Mouse (Mus musculus) MEL-GATA-1-ER (cell line): ENCODE measurements around the gene Hnrnpll.

ENCODE experiments used
- DNase-seq: peaks from one replicate; pipeline ENCODE4 v3.0.0-alpha.2; 2012; ENCODE audit warnings: low read depth; ENCODE audit errors: extremely low read depth

Gene Hnrnpll

DNA sequence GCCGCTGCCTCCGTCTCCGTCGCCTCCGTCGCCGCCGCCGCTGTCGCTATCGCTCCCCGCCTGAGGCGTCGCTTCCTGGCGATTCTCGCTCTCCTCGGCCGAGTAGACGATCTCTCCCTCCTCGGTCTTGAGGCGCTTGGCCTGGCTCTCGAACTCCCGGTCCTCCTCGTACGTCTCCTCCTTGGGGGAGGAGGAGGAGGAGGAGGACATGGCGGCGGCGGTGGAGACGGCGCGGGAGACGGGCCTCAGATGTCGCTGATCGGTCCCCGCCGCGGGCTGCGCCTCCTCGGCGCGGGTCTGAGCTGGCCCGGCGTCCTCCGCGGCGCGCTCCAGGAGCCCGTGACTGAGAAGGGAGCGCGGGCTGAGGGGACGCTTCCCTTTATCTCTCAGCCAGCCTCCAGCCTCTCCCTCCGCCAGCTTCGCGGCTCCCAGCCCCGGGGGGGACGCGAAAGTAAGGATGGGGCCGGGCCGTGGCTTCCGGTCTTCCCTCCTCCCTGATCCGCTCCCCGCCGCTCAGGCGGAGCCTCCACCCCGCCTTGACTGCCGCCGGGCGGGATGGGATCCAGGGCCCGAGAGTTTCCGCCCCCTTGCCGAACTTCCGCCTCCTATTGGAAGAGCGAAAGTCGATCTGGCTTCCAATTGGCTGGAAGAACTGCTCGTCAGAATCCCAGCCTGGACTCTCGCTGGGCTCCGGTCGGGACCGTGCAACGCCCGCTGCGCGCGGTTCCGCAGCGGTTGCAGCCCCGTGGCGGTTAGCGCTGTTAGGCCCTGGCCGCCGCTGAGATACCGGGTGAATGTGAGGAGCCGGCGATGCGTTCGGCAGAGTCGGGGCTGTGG, at the start of gene Hnrnpll:
Gene Hnrnpll, minus strand, starts transcription at position 552 of the 837 bp plus-strand sequence.
- peak; percentile 90 for DNase-seq

DNA sequence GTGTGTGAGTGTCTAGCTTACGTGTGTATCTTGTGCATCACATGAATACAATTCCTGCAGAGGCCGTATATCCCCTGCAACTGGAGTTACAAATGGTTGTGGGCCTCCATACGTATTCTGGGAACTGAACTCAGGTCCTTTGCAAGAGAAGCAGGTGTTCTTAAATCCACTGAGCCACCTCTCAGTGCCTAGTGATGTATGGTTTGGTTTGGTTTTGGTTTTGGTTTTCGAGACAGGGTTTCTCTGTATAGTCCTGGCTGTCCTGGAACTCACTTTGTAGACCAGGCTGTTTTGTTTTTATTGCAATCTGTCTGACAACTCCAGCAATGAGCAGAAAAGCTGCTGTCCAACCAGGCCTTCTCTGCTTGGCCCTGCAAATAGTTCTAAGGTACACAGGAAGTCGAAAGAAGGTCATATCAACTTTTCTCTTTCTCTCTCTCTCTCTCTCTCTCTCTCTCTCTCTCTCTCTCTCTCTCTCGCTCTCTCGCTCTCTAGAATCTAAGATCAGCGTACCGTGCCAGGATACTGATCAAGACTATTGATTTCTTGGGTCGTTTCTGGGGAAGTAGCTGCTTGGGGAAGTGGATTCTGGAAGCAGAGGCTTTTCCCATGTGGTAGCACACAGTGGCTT, 43.3 kb upstream of the Hnrnpll start:
- no peak for DNase-seq

DNA sequence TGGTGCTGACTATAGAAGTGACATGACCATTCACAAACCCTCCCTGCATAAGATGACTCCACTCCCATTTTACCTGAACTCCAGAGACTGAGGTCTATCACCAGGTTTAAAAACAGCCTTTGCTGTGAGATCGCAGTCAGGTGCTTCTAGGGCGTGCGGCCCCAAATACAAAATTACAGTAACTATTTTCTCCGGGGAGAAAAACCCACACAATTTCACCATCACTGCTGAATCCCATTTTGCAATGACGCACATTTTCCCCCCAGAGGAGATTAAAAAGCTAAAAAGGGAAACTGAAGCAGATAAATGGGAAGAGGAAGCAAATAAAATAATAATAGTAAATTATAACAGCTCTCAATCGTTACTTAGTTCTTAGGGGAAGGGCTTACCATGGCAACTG, 37.7 kb upstream of the Hnrnpll start:
- no peak for DNase-seq

DNA sequence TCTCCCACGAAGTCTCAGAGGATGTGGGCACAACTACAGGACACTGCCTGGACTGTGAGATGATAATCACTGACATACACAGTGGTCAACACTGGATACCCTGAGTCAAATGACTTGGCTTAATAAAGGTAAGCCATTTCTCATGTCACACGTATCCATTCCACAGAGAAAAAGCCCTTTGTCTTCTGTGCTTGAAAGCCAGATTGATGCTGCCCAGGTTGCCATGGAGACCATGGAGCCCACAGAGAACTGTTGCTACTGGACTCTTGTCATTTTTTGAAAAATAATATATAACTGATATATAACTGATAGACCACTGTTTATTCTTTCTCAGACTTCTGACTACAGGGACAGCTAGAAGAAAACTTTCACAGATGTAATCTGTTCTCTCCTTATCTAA, 35.1 kb upstream of the Hnrnpll start:
- no peak for DNase-seq

DNA sequence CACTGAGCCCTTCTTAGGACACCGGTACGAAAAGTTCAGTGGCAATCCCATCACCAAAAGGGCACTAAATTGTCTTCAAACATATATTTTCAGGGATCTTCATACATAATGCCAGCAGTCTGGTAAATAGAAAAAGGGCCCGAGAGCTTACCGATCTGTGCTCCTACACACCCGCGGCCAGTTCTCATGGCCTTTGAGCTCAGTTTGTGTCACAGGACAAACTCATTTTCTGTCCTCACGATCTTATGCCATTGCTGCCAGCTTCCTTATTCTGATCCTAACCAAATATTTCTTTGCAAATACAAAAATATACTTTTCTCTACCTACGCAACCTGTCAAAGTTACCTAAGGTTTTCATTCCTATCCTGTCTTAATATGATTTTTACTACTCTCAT, 34.6 kb upstream of the Hnrnpll start:
- no peak for DNase-seq

DNA sequence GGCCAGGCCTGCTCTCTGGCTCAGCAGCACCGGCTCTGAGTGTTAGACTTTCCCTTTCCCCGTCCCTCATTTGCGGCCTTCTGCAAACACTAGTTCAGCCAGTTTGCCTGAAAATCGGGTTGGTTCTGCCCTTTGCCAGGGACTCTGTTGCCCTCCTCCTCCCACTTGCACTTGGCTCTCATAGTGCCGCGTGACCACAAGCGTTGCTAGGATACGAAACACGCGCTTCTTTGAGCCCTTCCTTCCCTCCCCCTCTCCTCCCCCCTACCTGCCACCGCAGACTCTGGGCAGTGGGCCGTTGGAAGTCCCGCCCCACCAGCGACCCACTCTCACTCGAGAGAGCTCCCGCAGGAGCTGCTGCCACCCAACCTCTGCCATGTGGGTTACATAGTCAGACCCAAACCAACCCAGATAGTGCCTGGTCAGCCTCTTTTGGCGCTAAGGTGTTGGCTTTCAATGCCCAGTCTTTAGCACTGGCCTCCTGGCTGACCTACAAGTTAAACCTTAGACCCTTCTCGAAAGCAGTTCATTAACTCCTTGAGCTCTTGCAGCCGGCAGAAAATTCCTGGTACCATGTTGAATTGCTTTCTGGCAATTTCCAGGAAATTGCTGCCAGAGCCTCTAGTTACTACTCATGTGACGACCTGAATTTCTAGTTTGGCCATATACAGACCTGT, 34.0 kb upstream of the Hnrnpll start:
- DNase-seq = no peak

DNA sequence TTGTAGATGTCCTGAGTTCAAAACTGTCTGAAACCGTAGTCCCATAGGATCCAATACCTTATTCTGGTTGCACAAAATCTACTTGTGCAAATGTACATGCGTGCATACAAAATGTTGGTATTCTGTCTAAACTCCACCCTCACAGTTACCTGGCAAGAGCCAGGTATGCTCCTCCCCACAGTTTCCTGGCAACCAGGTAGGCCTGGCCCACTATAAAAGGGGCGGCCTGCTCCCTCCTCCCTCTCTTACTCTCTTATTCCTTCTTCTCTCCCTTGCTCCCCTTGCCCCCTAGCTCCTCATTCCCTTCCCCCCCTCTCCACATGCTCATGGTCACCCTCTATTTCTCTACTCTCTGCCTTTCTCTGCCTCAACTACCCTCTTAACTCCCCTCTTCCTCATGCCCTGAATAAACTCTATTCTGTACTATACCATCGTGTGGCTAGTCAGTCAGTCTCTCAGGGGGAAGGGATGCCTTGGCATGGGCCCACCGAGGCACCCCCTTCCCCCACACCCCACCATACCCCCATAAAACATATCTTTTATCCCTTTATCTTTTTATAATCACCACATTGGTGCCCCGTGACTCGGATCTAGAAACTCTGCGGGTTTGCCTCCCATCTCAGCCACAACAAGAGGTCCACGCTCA, 33.2 kb upstream of the Hnrnpll start:
- DNase-seq = no peak

DNA sequence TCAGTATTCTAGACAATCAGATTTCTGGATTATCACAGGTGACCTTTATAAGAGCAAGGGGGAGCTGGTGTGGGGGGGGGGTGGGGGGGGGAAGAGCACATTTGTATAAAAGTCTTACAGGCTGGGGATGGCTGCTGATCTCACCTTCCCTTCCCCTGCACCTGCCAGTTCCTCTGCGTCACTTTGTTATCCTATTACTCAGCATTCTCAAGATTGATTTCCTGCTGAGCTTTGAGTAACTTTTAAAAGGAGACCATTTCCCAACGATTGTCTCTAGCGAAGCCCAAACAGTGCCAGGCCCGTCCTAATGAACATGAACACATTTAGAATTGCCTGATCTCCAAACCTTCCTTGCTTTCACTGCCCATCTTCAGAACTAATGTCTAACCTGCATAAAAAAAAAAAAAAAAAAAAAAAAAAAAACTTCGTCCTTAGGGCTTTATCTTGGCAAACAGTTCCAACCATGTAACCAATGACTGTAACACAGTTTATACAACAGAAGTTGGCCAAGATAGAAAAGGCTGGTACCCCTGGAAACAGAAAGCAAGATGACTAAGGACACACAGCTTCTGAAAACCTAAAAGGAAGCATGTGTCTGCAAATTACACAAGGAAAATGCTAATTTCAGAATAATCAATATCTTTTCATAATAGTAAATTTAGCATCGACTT, 29.9 kb upstream of the Hnrnpll start:
- no peak for DNase-seq

DNA sequence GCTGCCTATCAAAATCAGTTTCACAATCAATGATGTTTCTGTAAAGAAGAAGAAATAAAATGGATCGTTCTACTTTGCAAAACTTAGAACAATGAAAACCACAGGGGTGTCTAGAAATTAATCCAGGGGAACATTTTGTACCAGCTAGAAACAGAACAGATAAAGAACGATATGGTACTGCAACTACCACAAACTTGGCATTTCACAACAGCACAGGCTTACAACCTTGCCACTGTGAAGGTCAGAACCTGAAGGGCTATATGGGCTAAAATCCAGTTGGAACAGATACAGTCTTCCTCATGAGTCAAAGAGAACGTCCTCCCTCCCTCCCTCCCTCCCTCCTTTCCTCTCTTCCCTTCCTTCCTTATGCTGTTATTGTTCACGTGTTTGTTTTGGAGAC, 28.4 kb upstream of the Hnrnpll start:
- no peak for DNase-seq

DNA sequence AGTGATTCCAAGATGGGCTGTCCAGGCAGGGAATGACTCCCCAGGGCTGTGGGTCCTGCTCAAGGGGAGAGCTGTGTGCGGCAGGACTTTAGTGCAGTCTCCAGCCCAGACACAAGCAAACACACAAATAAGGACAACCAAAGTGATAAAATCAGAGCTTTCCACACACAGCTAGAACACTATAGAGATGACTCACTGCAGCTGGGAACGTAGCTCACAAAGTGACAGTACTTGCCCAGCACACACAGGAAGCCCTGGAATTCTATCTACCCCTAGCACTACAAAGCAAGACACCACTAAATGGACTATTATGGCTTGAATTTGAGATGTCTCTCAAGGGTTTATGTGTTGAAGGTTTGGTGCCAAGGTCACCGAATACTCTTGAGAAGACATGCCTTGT, 26.0 kb upstream of the Hnrnpll start:
- no peak for DNase-seq

DNA sequence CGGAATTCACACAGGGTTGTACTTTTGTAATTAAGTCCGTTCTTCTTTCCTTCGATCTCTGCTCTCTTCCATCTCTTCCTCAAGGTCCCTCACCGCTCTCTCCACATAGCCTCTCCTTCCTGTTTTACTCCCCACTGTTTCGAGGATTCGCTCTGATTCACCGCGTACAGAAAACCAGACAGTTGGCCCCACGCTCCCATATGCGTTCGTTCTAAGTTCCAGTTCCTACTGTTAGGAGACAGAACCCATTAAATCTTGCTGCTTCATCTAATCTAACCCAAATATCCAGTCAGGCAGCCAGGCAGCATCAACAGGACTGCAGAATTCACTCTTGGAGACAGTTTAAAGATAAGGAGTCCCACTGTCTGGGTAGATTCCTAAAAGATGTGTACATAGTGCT, 24.5 kb upstream of the Hnrnpll start:
- no peak for DNase-seq

DNA sequence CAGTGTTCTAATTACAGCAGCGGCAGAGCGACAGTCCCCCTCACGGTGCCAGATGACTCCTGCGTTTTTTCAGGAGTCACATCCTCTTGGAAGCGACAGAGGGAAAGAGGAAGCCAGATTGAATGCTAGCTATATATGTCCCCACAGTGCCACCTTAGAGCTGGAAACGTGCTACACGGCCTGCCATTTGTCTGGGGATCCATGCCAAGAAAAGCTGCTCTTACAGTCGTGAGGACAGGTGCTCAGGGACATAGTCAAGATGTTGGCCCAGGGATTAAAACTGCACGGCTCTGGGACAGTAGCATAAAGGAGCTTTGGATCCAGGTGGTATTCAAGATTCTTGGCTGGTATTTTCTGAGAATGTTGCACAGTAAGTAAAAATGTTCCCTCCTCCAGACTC, 22.3 kb upstream of the Hnrnpll start:
- no peak for DNase-seq

DNA sequence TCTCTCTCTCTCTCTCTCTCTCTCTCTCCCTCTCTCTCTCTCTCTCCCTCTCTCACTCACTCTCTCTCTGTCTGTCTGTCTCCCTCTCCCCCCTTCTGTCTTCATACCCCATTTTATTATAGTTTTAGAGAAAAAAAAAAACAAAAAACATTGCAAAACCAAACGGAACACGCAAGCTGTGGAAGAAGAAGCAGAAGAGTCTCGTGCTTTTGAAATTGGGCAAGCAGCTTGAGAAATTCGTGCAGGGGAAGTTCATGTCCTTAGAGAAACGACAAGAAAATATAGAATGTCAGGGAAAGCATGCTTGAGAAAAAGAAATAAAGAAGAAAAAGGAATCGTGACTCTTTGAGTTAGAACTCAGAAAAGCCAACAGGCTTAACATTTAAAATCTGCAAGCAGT, 21.1 kb upstream of the Hnrnpll start:
- no peak for DNase-seq

DNA sequence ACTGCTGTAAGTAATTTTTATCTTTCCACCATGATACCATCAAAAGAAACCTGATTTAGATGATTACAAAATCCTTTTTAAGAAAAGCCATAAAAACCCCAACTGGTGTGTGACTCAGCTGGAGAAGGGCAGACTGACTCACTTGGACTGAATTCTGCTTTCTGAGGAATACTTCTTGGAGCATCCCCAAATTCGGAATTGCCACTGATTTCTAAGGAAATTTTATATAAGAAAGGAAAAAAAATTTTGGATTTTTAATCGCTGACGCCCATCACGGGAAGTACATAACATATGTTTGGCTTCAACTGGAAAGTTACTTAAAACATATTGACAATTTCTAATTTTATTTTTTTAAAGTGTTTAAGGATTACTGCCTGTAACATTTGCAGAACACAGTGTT, 16.6 kb upstream of the Hnrnpll start:
- no peak for DNase-seq

DNA sequence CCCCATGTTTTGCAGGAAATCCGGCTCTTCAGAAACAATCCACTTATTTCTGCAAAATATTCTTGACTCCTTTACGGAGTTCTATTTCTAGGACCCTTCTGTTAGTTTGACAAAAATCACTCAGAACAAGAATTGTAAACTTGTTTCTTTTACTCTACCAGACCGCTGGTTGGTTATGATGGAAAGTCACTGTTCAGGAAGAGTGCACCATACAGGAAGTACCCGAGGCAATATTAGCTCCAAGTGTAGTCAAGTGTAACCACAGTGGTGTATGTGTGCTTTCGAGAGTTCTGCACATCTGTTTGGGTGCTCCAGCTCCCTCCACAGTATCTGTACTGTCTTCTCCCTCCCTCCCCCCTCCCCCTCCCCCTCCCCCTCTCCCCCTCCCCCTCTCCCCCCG, 5.1 kb upstream of the Hnrnpll start:
- DNase-seq = no peak

DNA sequence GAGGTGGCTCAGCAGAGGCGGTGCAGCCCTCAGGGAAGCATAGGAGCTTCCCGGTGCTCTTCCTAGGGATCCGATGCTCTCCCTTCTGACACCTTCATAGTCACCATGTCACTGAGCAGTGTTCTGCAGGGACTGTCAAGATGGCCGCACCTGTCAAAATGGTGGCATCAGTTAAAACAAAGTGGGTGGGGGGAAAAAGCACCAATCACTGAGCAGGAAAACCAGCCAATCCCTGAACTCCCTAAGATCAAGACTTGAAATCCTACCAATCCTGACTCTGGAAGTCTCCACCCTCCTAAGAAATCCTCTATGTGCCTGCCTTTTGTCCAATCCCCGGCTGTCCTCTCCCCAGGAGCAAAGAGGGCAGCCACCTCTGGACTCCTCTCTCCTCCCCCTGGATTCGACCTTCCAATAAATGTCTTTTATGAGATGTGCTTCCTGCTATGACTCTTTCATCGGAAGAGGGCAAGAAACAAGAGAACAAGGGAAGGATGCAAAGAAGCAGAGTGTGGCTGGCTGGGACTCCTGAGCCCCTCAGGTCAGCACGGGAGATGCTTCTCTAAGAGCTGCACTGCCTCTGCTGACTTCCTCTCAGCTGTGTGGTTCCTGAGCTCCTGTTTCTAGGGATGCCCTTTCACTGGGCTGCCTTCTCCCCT, 1.8 kb upstream of the Hnrnpll start:
- peak; percentile 99 for DNase-seq

DNA sequence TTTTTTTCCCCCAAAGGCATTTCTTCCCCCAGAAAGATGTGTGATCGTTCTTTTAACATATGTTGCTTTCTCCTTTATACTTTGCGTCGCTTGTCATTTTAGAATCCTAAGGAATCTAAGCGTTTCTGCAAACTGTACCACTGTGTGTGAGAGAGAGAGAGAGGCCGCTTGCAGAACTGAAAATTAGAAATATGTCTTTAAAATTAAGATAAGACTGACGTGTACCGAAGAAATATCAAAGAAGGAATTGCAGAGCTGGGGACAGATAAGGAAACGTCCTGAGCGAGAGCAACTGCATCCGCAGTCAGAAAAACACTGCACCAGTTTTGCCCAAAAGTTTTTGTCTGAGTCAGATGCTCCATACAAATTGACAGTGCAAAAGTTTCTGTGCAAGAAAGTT, 1.3 kb upstream of the Hnrnpll start:
- DNase-seq = no peak

DNA sequence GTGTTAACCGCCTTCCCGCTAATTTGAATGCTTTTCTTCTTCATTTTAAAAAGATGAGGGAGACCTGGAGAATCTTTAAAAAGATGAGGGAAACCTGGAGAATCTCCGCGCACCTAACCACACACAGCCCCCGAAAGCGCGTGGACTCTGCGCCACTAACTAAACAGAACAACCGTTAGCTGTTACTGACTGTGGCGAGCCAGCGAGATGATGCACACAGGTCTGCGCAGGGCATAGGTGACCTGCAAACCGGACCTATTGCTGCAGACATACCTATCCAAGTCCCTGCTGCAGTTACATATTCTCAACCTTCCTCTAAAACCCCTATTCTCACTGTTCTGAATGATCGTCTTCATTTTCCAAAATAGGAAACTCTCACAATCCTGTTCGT, 481 bp upstream of the Hnrnpll start:
- DNase-seq = peak; percentile 31

DNA sequence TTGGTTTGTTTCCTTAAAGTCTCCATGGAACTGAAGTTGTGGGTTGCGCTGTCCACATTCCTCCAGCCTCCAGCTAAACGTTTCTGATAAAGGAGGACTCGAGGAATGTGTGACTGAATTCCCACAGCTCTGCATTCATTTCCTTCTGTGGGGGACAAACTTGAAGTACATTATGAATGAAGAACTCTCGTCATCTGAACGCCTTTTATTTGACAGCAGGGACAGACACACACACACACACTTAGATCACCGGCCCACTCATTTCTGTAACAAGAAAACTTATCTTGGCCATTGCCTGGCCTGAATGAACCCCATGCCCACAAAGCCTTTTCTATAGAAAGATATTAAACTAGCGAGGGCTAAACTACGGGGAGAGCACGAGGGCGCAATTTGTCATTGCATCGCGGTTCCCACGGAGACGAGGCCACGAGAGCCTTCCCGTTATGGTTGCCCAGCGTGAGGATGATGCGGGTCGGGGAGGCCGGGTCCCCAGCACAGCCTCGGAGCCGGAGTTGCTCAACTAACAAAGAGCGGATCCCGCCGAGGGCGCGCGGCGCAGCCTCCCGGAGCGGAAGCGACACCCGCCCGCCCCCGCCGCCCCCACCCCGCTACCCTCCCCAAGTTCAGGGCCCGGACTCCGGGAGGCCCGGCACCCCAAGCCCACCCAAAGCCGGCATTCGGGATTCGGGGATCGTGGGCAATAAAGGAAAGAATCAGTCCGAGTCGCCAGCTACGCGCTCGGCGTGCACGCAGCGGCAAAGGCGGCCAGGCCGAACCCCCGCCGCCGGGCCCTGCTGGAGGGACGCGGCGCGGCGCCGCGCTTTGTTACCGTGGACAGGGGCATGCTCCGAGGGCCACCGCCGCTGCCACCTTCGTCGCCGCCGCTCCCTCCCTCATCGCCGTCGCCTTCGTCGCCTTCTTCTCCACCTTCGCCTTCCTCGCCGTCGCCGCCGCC, 1.0 kb downstream of the Hnrnpll start:
- peak; percentile 35 for DNase-seq

DNA sequence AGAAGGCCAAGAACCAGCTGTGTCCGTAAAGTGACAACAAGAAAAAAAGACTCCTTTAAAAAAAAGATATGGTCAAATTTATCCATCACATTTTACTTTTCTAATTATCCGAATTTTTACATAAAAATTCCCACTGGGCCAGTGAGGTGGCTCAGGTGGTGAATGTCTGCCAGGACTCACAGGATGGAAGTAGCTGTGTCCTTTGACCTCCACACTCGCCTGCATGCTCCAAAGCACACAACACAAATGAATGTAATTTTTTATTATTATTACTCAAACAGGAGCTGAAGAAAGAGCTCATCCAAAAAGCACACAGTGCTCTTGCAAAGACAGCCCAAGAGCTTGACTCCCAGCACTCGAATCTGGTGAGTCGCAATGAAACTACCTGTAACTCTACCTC, 2.0 kb downstream of the Hnrnpll start:
- DNase-seq = peak; percentile 7
